Mouse (Mus musculus): ENCODE measurements around the gene Kif5a. TPM values are rescaled to one million over a fixed set of nuclear protein-coding genes. Genes with fewer than 3 reads are reported as not detected.

Gene Kif5a
- polyA plus RNA-seq, 1 experiment from 2014 or later = 2.5 TPM

Other genes with a start within 250 kb of the Kif5a start
- 69.6 and 71.6 TPM in 2 replicates for gene Tsfm, start 232.5 kb downstream of the Kif5a start, polyA plus RNA-seq (2015; fragmentation: Nextera tagmentation; extraction: Ambion mirVana)
- 58.6 and 61.8 TPM in 2 replicates for gene Mettl1, start 221.9 kb downstream of the Kif5a start, polyA plus RNA-seq (2015; fragmentation: Nextera tagmentation; extraction: Ambion mirVana)
- 1.9 and 2.0 TPM in 2 replicates for gene Eef1akmt3, start 221.8 kb downstream of the Kif5a start, polyA plus RNA-seq (2015; fragmentation: Nextera tagmentation; extraction: Ambion mirVana)
- gene Cyp27b1, start 215.1 kb downstream of the Kif5a start, polyA plus RNA-seq (2015; fragmentation: Nextera tagmentation; extraction: Ambion mirVana) = 0.12 and 0.32 TPM in 2 replicates
- gene March9, start 203.2 kb downstream of the Kif5a start, polyA plus RNA-seq (2015; fragmentation: Nextera tagmentation; extraction: Ambion mirVana) = 1.2 and 1.7 TPM in 2 replicates
- 1,296 and 1,322 TPM in 2 replicates for gene Cdk4, start 199.8 kb downstream of the Kif5a start, polyA plus RNA-seq (2015; fragmentation: Nextera tagmentation; extraction: Ambion mirVana)
- gene Tspan31, start 193.1 kb downstream of the Kif5a start, polyA plus RNA-seq (2015; fragmentation: Nextera tagmentation; extraction: Ambion mirVana) = 161 and 175 TPM in 2 replicates
- gene Agap2, start 188.1 kb downstream of the Kif5a start, polyA plus RNA-seq (2015; fragmentation: Nextera tagmentation; extraction: Ambion mirVana) = 0.10 and 0.72 TPM in 2 replicates
- 103 and 110 TPM in 2 replicates for gene Os9, start 142.2 kb downstream of the Kif5a start, polyA plus RNA-seq (2015; fragmentation: Nextera tagmentation; extraction: Ambion mirVana)
- gene B4galnt1, start 98.1 kb downstream of the Kif5a start, polyA plus RNA-seq (2015; fragmentation: Nextera tagmentation; extraction: Ambion mirVana) = 12.3 and 12.4 TPM in 2 replicates
- gene Slc26a10, start 82.7 kb downstream of the Kif5a start, polyA plus RNA-seq (2015; fragmentation: Nextera tagmentation; extraction: Ambion mirVana) = 1.2 and 1.7 TPM in 2 replicates
- 115 and 118 TPM in 2 replicates for gene Arhgef25, start 73.3 kb downstream of the Kif5a start, polyA plus RNA-seq (2015; fragmentation: Nextera tagmentation; extraction: Ambion mirVana)
- 140 and 144 TPM in 2 replicates for gene Dtx3, start 67.6 kb downstream of the Kif5a start, polyA plus RNA-seq (2015; fragmentation: Nextera tagmentation; extraction: Ambion mirVana)
- 27.8 and 29.8 TPM in 2 replicates for gene Pip4k2c, start 51.8 kb downstream of the Kif5a start, polyA plus RNA-seq (2015; fragmentation: Nextera tagmentation; extraction: Ambion mirVana)
- gene Dctn2, start 3.0 kb upstream of the Kif5a start, polyA plus RNA-seq (2015; fragmentation: Nextera tagmentation; extraction: Ambion mirVana) = 185 and 190 TPM in 2 replicates
- gene Mbd6, start 25.7 kb upstream of the Kif5a start, polyA plus RNA-seq (2015; fragmentation: Nextera tagmentation; extraction: Ambion mirVana) = 14.1 and 16.2 TPM in 2 replicates
- gene Mars, start 48.4 kb upstream of the Kif5a start, polyA plus RNA-seq (2015; fragmentation: Nextera tagmentation; extraction: Ambion mirVana) = 105 and 111 TPM in 2 replicates
- 5.1 and 5.4 TPM in 2 replicates for gene Arhgap9, start 58.6 kb upstream of the Kif5a start, polyA plus RNA-seq (2015; fragmentation: Nextera tagmentation; extraction: Ambion mirVana)
- 13.4 and 13.7 TPM in 2 replicates for gene Gli1, start 78.6 kb upstream of the Kif5a start, polyA plus RNA-seq (2015; fragmentation: Nextera tagmentation; extraction: Ambion mirVana)
- 0.03 TPM in 1 of 2 replicates, not detected in the other for gene Inhbe, start 91.1 kb upstream of the Kif5a start, polyA plus RNA-seq (2015; fragmentation: Nextera tagmentation; extraction: Ambion mirVana)
- gene Inhbc, start 107.1 kb upstream of the Kif5a start, polyA plus RNA-seq (2015; fragmentation: Nextera tagmentation; extraction: Ambion mirVana) = not detected in 2 replicates
- 33.1 and 34.9 TPM in 2 replicates for gene R3hdm2, start 117.0 kb upstream of the Kif5a start, polyA plus RNA-seq (2015; fragmentation: Nextera tagmentation; extraction: Ambion mirVana)
- 17.2 and 38.7 TPM in 2 replicates for gene Stac3, start 238.3 kb upstream of the Kif5a start, polyA plus RNA-seq (2015; fragmentation: Nextera tagmentation; extraction: Ambion mirVana)